Mouse (Mus musculus) cortical plate, adult 2 months (tissue): ENCODE measurements around the gene Spta1.

ENCODE experiments used
- CTCF ChIP-seq: fragments of 200-500 bp; IDR thresholded peaks from 2 replicates; pipeline ENCODE4 v1.5.1; 2011; ENCODE audit warnings: mild to moderate bottlenecking, control low read depth, low read length; ENCODE audit not compliant: insufficient read depth; ENCODE audit errors: extremely low read depth
- POLR2A ChIP-seq: fragments of 200-500 bp; IDR thresholded peaks from 2 replicates; pipeline ENCODE4 v1.6.1; 2011; ENCODE audit warnings: mild to moderate bottlenecking, low read length, control low read depth; ENCODE audit not compliant: insufficient read depth; ENCODE audit errors: extremely low read depth

DNA sequence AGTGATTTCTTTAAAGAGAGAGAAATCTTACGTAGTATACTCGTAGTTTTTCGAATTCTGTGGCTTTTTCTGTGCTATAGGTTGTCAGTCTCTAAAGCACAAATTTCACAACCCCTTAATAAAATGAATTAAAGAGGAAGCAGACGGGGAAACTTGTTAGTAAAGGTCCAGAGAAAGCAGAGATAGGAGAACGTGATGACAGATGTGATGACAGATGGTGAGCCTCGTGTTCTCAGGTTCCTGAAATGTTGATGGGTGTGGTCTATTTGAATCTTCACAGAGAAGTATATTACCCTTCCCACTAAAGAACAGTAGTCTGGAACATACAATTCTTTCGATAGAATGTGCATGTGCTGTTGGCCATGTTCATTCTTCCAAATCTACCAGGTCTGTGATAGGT, 32.1 kb downstream of the Spta1 start:
- TF ChIP-seq CTCF (no peak), POLR2A (no peak)
